Mouse (Mus musculus): ENCODE measurements around the gene Cfap73. TPM values are rescaled to one million over a fixed set of nuclear protein-coding genes. Genes with fewer than 3 reads are reported as not detected.

Gene Cfap73
- total and polyA plus RNA-seq, 3 experiments: 0.25 TPM; not detected in 2

GRCm38 (mm10) chr5:120612442-120612821, 21.6 kb downstream of the Cfap73 start, which contains the start of the genes Rita1 and Ddx54:
TSS of gene Rita1 (minus strand) at chr5:120612589.
TSS of gene Ddx54 (plus strand) at chr5:120612739.
- H3K9me3 ChIP-seq (replicated peaks; ENCODE audit: insufficient read depth, low read length): no peaks in the 10 kb centered on the region
- H3K4me1 ChIP-seq (ENCODE audit: control insufficient read depth in 1 of 2, insufficient read depth in 2 of 2, low read length in 2 of 2): peaks cover 2 to 9% of the 10 kb centered on the region in 2 experiments; a peak in 2 of 4 replicates
- peaks cover 29% of the 10 kb centered on the region for H3K79me2 ChIP-seq (ENCODE audit: control insufficient read depth, insufficient read depth, low read length, poor library complexity)
- peak; percentile 97 for DNase-seq (ENCODE audit: low read depth, low spot score)
- peak within 1 kb of the TSS; percentile 90 for H3K9ac ChIP-seq (ENCODE audit: control insufficient read depth, low read depth, low read length, poor library complexity, severe bottlenecking)
- TF ChIP-seq ZKSCAN1 (IDR thresholded peaks at IDR 0.05; ENCODE audit: low read depth, low read length) (no peak), MAX (IDR thresholded peaks at IDR 0.05; ENCODE audit: low read length) (no peak; the same call in 1 of the 2 replicates), POLR2AphosphoS2 (IDR thresholded peaks at IDR 0.05; ENCODE audit: low read length) (no peak), TAL1 (IDR thresholded peaks at IDR 0.05; ENCODE audit: low read length) (no peak), UBTF (IDR thresholded peaks at IDR 0.05; ENCODE audit: borderline replicate concordance, insufficient read depth, low read depth, low read length) (no peak), MYC (IDR thresholded peaks at IDR 0.05; ENCODE audit: low read depth, low read length) (peak; percentile 69; the same call in 1 of the 2 replicates), NRF1 (IDR thresholded peaks at IDR 0.05; ENCODE audit: insufficient read depth, low read depth, low read length, poor library complexity, severe bottlenecking) (peak; percentile 61), CTCF (IDR thresholded peaks at IDR 0.05 in 2 of 3, conservative IDR thresholded peaks at IDR 0.05 in 1 of 3; ENCODE audit: control insufficient read depth in 1 of 3, insufficient read depth in 1 of 3, low read depth in 2 of 3, low read length in 3 of 3, poor library complexity in 1 of 3, severe bottlenecking in 1 of 3) (no peak), ELF1 (IDR thresholded peaks at IDR 0.05; ENCODE audit: low read depth, low read length) (no peak), USF1 (IDR thresholded peaks at IDR 0.05; ENCODE audit: low read depth, low read length) (no peak), GATA1 (IDR thresholded peaks at IDR 0.05; ENCODE audit: low read depth, low read length) (no peak), BHLHE40 (IDR thresholded peaks at IDR 0.05; ENCODE audit: borderline replicate concordance, low read depth, low read length) (no peak), RCOR1 (IDR thresholded peaks at IDR 0.05; ENCODE audit: low read depth, low read length) (no peak), MXI1 (IDR thresholded peaks at IDR 0.05; ENCODE audit: low read depth, low read length) (peak; percentile 89), ETS1 (IDR thresholded peaks at IDR 0.05; ENCODE audit: low read depth, low read length) (no peak), KAT2A (conservative IDR thresholded peaks at IDR 0.05; ENCODE audit: low read depth, low read length) (no peak), MAZ (IDR thresholded peaks at IDR 0.05; ENCODE audit: low read depth, low read length) (no peak; the same call in 1 of the 2 replicates), SIN3A (IDR thresholded peaks at IDR 0.05; ENCODE audit: low read length) (peak; percentile 91), EP300 (IDR thresholded peaks at IDR 0.05; ENCODE audit: low read depth in 1 of 2, low read length in 2 of 2) (no peak), HCFC1 (IDR thresholded peaks at IDR 0.05; ENCODE audit: low read depth, low read length) (peak; percentile 65; the same call in 1 of the 2 replicates), CHD1 (IDR thresholded peaks at IDR 0.05; ENCODE audit: low read depth, low read length) (peak; percentile 100), TBP (IDR thresholded peaks at IDR 0.05; ENCODE audit: low read depth, low read length) (peak; percentile 77), USF2 (IDR thresholded peaks at IDR 0.05; ENCODE audit: borderline replicate concordance in 1 of 2, insufficient read depth in 1 of 2, low read depth in 1 of 2, low read length in 2 of 2) (no peak), POLR2A (IDR thresholded peaks at IDR 0.05; ENCODE audit: control insufficient read depth in 1 of 2, insufficient read depth in 1 of 2, low read depth in 1 of 2, low read length in 2 of 2, poor library complexity in 1 of 2) (peak in 1 of 2 experiments; percentile 39; a peak in 1 of 4 replicates), NELFE (IDR thresholded peaks at IDR 0.05; ENCODE audit: low read depth, low read length) (peak; percentile 70)
- peak within 1 kb of the TSS; percentile 78 for H3K27ac ChIP-seq (ENCODE audit: control insufficient read depth, low read depth, low read length)
- peak within 1 kb of the TSS; percentile 88 for H3K4me3 ChIP-seq (ENCODE audit: control insufficient read depth in 1 of 2, insufficient read depth in 1 of 2, low read depth in 2 of 2, low read length in 2 of 2)
- no peaks in the 10 kb centered on the region for H3K27me3 ChIP-seq (ENCODE audit: control insufficient read depth in 1 of 2, insufficient read depth in 2 of 2, low read length in 2 of 2)
- H3K36me3 ChIP-seq (ENCODE audit: control insufficient read depth in 1 of 2, insufficient read depth in 2 of 2, low read length in 2 of 2): no peaks in the 10 kb centered on the region; a peak in 1 of 4 replicates

Measured in MEL (cell line).